Mouse (Mus musculus) liver, embryonic 13.5 days (tissue): ENCODE data around the gene Disp1. TPM values are rescaled to one million over a fixed set of nuclear protein-coding genes. Genes with fewer than 3 reads are reported as not detected.

Experiments
- ATAC-seq: fragments of 200-750 bp; cut with Nextera tagmentation; 2 replicates; pipeline ENCODE4 v1.8.0; 2017; ENCODE audit warnings: low read depth, mild to moderate bottlenecking, moderate number of reproducible peaks, moderate library complexity
- DNase-seq: peaks from one replicate; pipeline ENCODE4 v3.0.0; 2022
- H3K27ac ChIP-seq: fragments of 300-500 bp; sonication (generic); 2 replicates; pipeline ENCODE4 v1.5.1; 2015; ENCODE audit warnings: moderate library complexity, mild to moderate bottlenecking, inconsistent platforms
- H3K27me3 ChIP-seq: fragments of 300-500 bp; sonication (generic); 2 replicates; pipeline ENCODE4 v1.6.1; 2015; ENCODE audit warnings: mild to moderate bottlenecking, inconsistent platforms
- H3K36me3 ChIP-seq: fragments of 300-500 bp; sonication (generic); 2 replicates; pipeline ENCODE4 v1.6.1; 2015; ENCODE audit warnings: mild to moderate bottlenecking, inconsistent platforms
- H3K4me1 ChIP-seq: fragments of 300-500 bp; sonication (generic); replicated peaks from 2 replicates; pipeline ENCODE4 v1.6.1; 2015; ENCODE audit warnings: inconsistent platforms
- H3K4me2 ChIP-seq: fragments of 300-500 bp; sonication (generic); 2 replicates; pipeline ENCODE4 v1.6.1; 2015; ENCODE audit warnings: inconsistent platforms, mild to moderate bottlenecking, moderate library complexity
- H3K4me3 ChIP-seq: fragments of 300-500 bp; sonication (generic); replicated peaks from 2 replicates; pipeline ENCODE4 v1.5.1; 2015; ENCODE audit warnings: mild to moderate bottlenecking, inconsistent platforms
- H3K9ac ChIP-seq: fragments of 300-500 bp; sonication (generic); 2 replicates; pipeline ENCODE4 v1.6.1; 2015; ENCODE audit warnings: mild to moderate bottlenecking, inconsistent platforms
- H3K9me3 ChIP-seq: fragments of 300-500 bp; sonication (generic); replicated peaks from 2 replicates; pipeline ENCODE4 v1.6.1; 2016; ENCODE audit warnings: inconsistent platforms
- WGBS: fragments of 180-500 bp; shearing (Covaris S2); methylation state at CpG from one replicate; pipeline ENCODE4 v1.1.7; 2015; ENCODE audit not compliant: insufficient replicate concordance; 5-methylcytosine and 5-hydroxymethylcytosine counted together
- microRNA-seq: library from miRNA; unstranded; fragments of <30 nt; microRNA quantifications from one replicate; pipeline ENCODE4, GENCODE M21; 2016
- polyA plus RNA-seq: library from polyadenylated mRNA; unstranded; fragments of >200 nt; fragmentation: Nextera tagmentation; extraction: Ambion mirVana; gene quantifications from 2 replicates; pipeline ENCODE4 v1.2.1, GENCODE M21; 2015

The Disp1 gene
- polyA plus RNA-seq, 1 experiment from 2014 or later, result 2.4 TPM

DNA sequence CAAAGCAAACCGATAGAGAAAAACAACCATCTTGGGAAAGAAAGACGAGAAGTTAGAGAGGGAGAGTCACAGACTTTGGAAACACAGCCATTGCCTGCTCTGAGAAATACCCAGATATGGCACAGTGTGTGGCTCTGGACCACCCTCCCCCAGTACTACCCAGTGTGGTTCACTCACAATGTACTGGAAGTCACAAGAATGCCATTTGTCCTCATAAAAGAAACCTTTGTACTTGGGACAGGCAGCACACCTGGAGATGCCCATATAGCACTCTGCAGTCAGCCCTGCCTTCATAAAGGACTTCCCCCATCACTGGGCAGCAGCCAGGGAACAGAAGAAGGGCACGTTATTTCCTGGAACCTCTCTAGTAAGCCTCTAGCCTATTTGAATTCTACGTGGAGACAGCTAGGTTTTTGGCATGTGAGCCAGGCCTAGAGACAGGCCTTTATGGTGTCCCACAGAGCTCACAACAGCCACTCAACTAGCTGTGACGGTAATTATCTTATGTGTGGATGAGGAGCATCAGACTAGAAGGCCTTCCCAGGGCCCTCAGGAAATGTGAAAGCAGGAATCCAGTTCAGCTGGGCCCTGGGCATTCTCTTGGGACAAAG, 173.3 kb downstream of the Disp1 start:
- no peak for ATAC-seq
- no peak overlapping the region for H3K27ac ChIP-seq
- WGBS, result 57% methylated on average over 5 of the region's 5 CpGs

DNA sequence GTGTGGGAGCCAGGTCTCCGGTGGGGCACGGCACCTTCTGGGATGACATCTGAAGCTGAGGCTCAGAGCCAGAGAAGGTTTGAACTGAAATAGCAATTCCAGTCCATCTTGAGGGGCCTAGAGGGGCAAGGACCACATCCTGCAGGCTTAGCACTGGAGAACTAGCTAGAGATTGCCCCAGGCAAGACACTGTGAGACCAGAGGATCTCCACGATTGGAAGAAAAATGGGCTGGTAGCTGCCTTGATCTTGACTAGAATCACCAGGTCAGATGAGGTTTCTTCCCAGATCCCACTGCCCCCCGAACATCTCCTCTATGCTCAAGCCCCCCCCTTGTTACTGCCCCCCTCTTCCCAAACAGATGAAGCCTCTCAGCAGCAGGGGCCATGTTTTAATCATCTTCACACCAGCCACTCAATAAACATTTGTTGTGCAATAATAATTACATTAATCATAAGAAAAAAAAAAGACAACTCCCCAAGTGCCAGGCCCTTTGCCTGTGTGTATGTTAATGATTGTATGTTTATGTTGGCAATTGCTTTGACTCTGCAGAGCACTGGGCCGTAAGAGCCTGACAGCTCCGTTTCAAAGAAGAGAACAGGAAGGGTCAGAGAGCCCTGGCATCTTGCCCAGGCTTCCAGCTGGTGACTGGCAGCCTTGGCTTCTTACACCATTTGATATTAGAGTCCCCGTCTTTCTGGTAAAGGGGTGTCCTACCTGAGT, 174.0 kb downstream of the Disp1 start:
- no peak overlapping the region for H3K4me2 ChIP-seq
- DNase-seq (no peak), ATAC-seq (no peak)
- H3K27ac ChIP-seq, result no peak overlapping the region
- no peaks in the 10 kb centered on the region; the same call in 1 of the 2 replicates for H3K4me1 ChIP-seq
- H3K27me3 ChIP-seq, result no peaks in the 10 kb centered on the region
- H3K9ac ChIP-seq, result no peak overlapping the region
- H3K9me3 ChIP-seq, result no peaks in the 10 kb centered on the region
- 58% methylated on average over 7 of the region's 7 CpGs for WGBS
- no peaks in the 10 kb centered on the region for H3K36me3 ChIP-seq
- no peak overlapping the region for H3K4me3 ChIP-seq

More for the DNA sequence above, 173.3 kb downstream of the Disp1 start:
- Histone ChIP-seq H3K4me2 (no peak overlapping the region), H3K4me1 (no peaks in the 10 kb centered on the region; the same call in 1 of the 2 replicates), H3K27me3 (no peaks in the 10 kb centered on the region), H3K9ac (no peak overlapping the region), H3K36me3 (no peaks in the 10 kb centered on the region), H3K9me3 (no peaks in the 10 kb centered on the region), H3K4me3 (no peak overlapping the region)
- DNase-seq, result no peak

- ATAC-seq (no peak), DNase-seq (no peak)
- H3K27me3 ChIP-seq, result no peaks in the 10 kb centered on the region
- H3K27ac ChIP-seq, result no peak overlapping the region
- H3K36me3 ChIP-seq, result no peaks in the 10 kb centered on the region
- 65% methylated on average over 12 of the region's 12 CpGs for WGBS
- H3K4me1 ChIP-seq, result no peaks in the 10 kb centered on the region; the same call in 1 of the 2 replicates
- H3K9ac ChIP-seq, result no peak overlapping the region
- H3K4me3 ChIP-seq, result no peak overlapping the region
- H3K9me3 ChIP-seq, result no peaks in the 10 kb centered on the region
- no peak overlapping the region for H3K4me2 ChIP-seq
Observed at GRCm38 (mm10) chr1:183046081-183046480, 175.2 kb downstream of the Disp1 start.

- ATAC-seq (no peak), DNase-seq (no peak)
- H3K36me3 ChIP-seq, result no peaks in the 10 kb centered on the region
- no peaks in the 10 kb centered on the region; the same call in 1 of the 2 replicates for H3K4me1 ChIP-seq
- 67% methylated on average over 13 of the region's 13 CpGs for WGBS
- H3K27me3 ChIP-seq, result no peaks in the 10 kb centered on the region
- H3K27ac ChIP-seq, result no peak overlapping the region
- no peaks in the 10 kb centered on the region for H3K9me3 ChIP-seq
- H3K9ac ChIP-seq, result no peak overlapping the region
- H3K4me2 ChIP-seq, result no peak overlapping the region
- H3K4me3 ChIP-seq, result no peak overlapping the region
Observed at GRCm38 (mm10) chr1:183043161-183043812, 178.0 kb downstream of the Disp1 start.

GRCm38 (mm10) chr1:183041703-183042102, 179.6 kb downstream of the Disp1 start:
- no peak overlapping the region for H3K4me2 ChIP-seq
- H3K9ac ChIP-seq, result no peak overlapping the region
- DNase-seq, result no peak
- H3K27me3 ChIP-seq, result no peaks in the 10 kb centered on the region
- ATAC-seq, result no peak
- H3K4me1 ChIP-seq, result no peaks in the 10 kb centered on the region; the same call in 1 of the 2 replicates
- WGBS, result 76% methylated on average over 6 of the region's 7 CpGs
- H3K36me3 ChIP-seq, result no peaks in the 10 kb centered on the region
- H3K27ac ChIP-seq, result no peak overlapping the region
- no peak overlapping the region for H3K4me3 ChIP-seq
- no peaks in the 10 kb centered on the region for H3K9me3 ChIP-seq

DNA sequence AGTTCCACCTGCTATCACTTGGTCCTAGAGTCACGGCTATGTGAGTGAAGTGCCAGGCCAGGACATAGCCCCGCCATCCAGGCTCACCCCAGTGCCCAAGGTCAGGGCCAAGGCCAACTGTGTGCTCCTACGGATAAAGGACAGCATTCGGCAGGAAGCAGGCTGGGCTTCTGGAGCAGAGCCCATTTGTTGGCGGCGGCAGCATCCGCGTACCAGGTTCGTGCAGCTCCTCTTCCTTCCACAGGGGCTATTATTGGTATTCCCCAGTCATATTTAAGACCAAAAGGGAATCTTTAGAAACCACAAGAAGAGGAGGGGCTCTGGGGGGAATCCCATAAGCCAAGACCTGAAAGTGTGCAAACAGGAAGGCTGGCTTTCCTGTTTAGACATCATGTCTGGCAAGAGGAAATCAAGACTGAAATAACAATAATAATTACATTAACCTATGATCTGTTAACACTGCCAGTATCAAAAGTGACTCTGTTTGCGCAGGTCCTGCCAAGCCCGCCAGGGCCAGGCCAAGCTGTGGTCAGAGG, 180.4 kb downstream of the Disp1 start:
- ATAC-seq (no peak), DNase-seq (no peak)
- no peaks in the 10 kb centered on the region for H3K9me3 ChIP-seq
- WGBS, result 41% methylated on average over 11 of the region's 11 CpGs
- H3K4me2 ChIP-seq, result no peak overlapping the region
- no peaks in the 10 kb centered on the region for H3K27me3 ChIP-seq
- H3K4me1 ChIP-seq, result no peaks in the 10 kb centered on the region; the same call in 1 of the 2 replicates
- H3K27ac ChIP-seq, result no peak overlapping the region
- H3K4me3 ChIP-seq, result no peak overlapping the region
- no peaks in the 10 kb centered on the region for H3K36me3 ChIP-seq
- H3K9ac ChIP-seq, result no peak overlapping the region

- Histone ChIP-seq H3K27ac (no peak overlapping the region), H3K4me3 (no peak overlapping the region), H3K4me1 (no peaks in the 10 kb centered on the region; the same call in 1 of the 2 replicates), H3K36me3 (no peaks in the 10 kb centered on the region), H3K9ac (no peak overlapping the region), H3K27me3 (no peaks in the 10 kb centered on the region), H3K9me3 (no peaks in the 10 kb centered on the region), H3K4me2 (no peak overlapping the region)
- DNase-seq, result no peak
- 42% methylated on average over 6 of the region's 6 CpGs for WGBS
- ATAC-seq, result no peak
Observed at GRCm38 (mm10) chr1:183039881-183040708, 181.2 kb downstream of the Disp1 start.

DNA sequence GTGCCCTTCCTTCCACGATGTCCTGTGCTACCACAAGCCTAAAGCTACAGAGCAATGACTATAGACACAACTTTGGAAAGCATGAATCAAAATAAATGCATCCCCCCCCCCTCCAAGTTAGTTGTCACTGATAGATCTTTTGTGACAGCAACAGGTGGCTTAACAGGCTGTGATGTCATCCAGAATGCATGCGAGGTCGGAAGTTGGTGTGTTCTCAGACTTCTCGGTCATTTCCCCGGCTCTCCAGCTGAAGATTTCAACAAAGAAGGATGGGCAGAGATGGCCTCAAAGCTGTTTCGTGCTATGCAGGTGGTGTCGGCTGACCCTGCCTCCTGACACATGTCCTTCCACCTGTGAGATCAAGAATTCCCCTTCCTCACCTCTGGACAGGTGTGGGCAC, 181.9 kb downstream of the Disp1 start:
- Histone ChIP-seq H3K27me3 (no peaks in the 10 kb centered on the region), H3K4me1 (no peaks in the 10 kb centered on the region; the same call in 1 of the 2 replicates), H3K4me2 (no peak overlapping the region), H3K9me3 (no peaks in the 10 kb centered on the region), H3K9ac (no peak overlapping the region), H3K36me3 (no peaks in the 10 kb centered on the region), H3K27ac (no peak overlapping the region), H3K4me3 (no peak overlapping the region)
- ATAC-seq (no peak), DNase-seq (no peak)
- WGBS, result 54% methylated on average over 7 of the region's 7 CpGs

Small RNA genes within 50 kb of the gene (microRNA-seq; reads per million reads assigned to microRNA genes)
- not detected for gene Gm24975

Other genes starting within 250 kb of the Disp1 start
- 21.3 and 24.5 TPM in 2 replicates for gene Aida, start 75.1 kb upstream of the Disp1 start, polyA plus RNA-seq
- gene Brox, start 75.7 kb upstream of the Disp1 start, polyA plus RNA-seq, result 17.4 and 22.1 TPM in 2 replicates
- gene Mia3, start 148.0 kb upstream of the Disp1 start, polyA plus RNA-seq, result 29.8 and 37.0 TPM in 2 replicates
- 6.2 and 7.6 TPM in 2 replicates for gene Taf1a, start 167.5 kb upstream of the Disp1 start, polyA plus RNA-seq
- not detected in 2 replicates for gene Hhipl2, start 196.7 kb upstream of the Disp1 start, polyA plus RNA-seq